Mouse (Mus musculus): ENCODE data around the gene Trim80.

DNA sequence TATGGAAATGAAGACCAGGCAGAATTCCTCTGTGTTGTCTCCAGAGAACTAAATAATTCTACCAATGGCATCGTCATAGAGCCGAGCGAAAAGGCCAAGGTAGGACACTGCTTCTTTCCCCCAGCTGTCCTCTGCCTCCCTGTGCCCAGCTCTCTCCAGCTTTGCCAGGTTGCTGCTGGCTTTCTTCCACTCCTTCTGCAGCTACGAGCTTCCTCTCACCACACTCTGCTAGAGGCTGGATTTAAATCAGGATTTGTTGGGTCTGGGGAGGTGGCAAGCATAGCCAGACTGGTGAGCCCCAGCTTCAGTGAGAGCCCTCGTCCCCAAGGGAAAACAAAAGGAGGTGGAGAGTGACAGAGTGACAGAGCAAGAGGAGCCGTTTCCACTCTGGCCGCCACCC lies 11.0 kb upstream of the Trim80 start:
- no peak for TF ChIP-seq POLR2A (IDR thresholded peaks at IDR 0.05; ENCODE audit: borderline replicate concordance, insufficient read depth, low read length)
- no peak for TF ChIP-seq CTCF (IDR thresholded peaks at IDR 0.05; ENCODE audit: borderline replicate concordance, insufficient read depth, low read depth, low read length)
